Mouse (Mus musculus): ENCODE data around the gene Tmem92. TPM values are rescaled to one million over a fixed set of nuclear protein-coding genes. Genes with fewer than 3 reads are reported as not detected.
"Not testable (repeated sequence)": the region's sequence is repeated elsewhere in the genome, so short reads cannot be mapped to it uniquely, and the experiment has no call there.

The Tmem92 gene
- polyA plus RNA-seq (2015; fragmentation: Nextera tagmentation; extraction: Ambion mirVana) = not detected in 2 replicates

GRCm38 (mm10) chr11:94782603-94783002, at the start of gene Tmem92:
TSS of gene Tmem92 (minus strand) at chr11:94782703.
- H3K4me1 ChIP-seq = no peaks in the 10 kb centered on the region
- H3K9me3 ChIP-seq = no peaks in the 10 kb centered on the region
- H3K4me3 ChIP-seq = no peak within 1 kb of the TSS
- H3K27me3 ChIP-seq = no peaks in the 10 kb centered on the region
- no peak within 1 kb of the TSS for H3K27ac ChIP-seq
- H3K4me2 ChIP-seq = no peak within 1 kb of the TSS
- no peak within 1 kb of the TSS for H3K9ac ChIP-seq
- ATAC-seq (ENCODE audit: insufficient number of reproducible peaks, low FRiP score, low TSS enrichment, low read depth) = no peak
- no peaks in the 10 kb centered on the region for H3K36me3 ChIP-seq

- Histone ChIP-seq H3K27ac (no peak overlapping the region), H3K4me1 (no peaks in the 10 kb centered on the region), H3K4me3 (no peak overlapping the region), H3K9me3 (no peaks in the 10 kb centered on the region), H3K36me3 (no peaks in the 10 kb centered on the region), H3K4me2 (no peak overlapping the region), H3K9ac (no peak overlapping the region), H3K27me3 (no peaks in the 10 kb centered on the region)
- WGBS = 69% methylated on average over 3 of the region's 3 CpGs
- no peak for ATAC-seq (ENCODE audit: insufficient number of reproducible peaks, low FRiP score, low TSS enrichment, low read depth)
These were observed 46.5 kb upstream of the Tmem92 start for GRCm38 (mm10) chr11:94828966-94829365.

- ATAC-seq (ENCODE audit: insufficient number of reproducible peaks, low FRiP score, low TSS enrichment, low read depth) = not testable (repeated sequence)
These were observed 36.9 kb upstream of the Tmem92 start for GRCm38 (mm10) chr11:94819427-94819826.

GRCm38 (mm10) chr11:94818946-94819345, 36.4 kb upstream of the Tmem92 start:
- H3K36me3 ChIP-seq; H3K4me2 ChIP-seq; H3K9me3 ChIP-seq; H3K27ac ChIP-seq; ATAC-seq (ENCODE audit: insufficient number of reproducible peaks, low FRiP score, low TSS enrichment, low read depth); H3K4me1 ChIP-seq; H3K4me3 ChIP-seq; H3K27me3 ChIP-seq; H3K9ac ChIP-seq: not testable (repeated sequence)

More at GRCm38 (mm10) chr11:94819427-94819826, 36.9 kb upstream of the Tmem92 start:
- H3K36me3 ChIP-seq, H3K4me3 ChIP-seq, H3K27ac ChIP-seq, H3K27me3 ChIP-seq, H3K4me2 ChIP-seq, H3K9ac ChIP-seq, H3K9me3 ChIP-seq, H3K4me1 ChIP-seq: not testable (repeated sequence)

GRCm38 (mm10) chr11:94811537-94811936, 29.0 kb upstream of the Tmem92 start:
- H3K4me1 ChIP-seq; H3K4me3 ChIP-seq; H3K4me2 ChIP-seq; H3K36me3 ChIP-seq; H3K27me3 ChIP-seq; H3K9me3 ChIP-seq; H3K9ac ChIP-seq; H3K27ac ChIP-seq; ATAC-seq (ENCODE audit: insufficient number of reproducible peaks, low FRiP score, low TSS enrichment, low read depth): not testable (repeated sequence)
- 59% methylated on average over 2 of the region's 3 CpGs for WGBS

GRCm38 (mm10) chr11:94791700-94792099, 9.2 kb upstream of the Tmem92 start:
- Histone ChIP-seq H3K27me3 (no peaks in the 10 kb centered on the region), H3K27ac (no peak overlapping the region), H3K4me2 (no peak overlapping the region), H3K9me3 (no peaks in the 10 kb centered on the region), H3K4me3 (no peak overlapping the region), H3K4me1 (no peaks in the 10 kb centered on the region), H3K36me3 (no peaks in the 10 kb centered on the region), H3K9ac (no peak overlapping the region)
- no peak for ATAC-seq (ENCODE audit: insufficient number of reproducible peaks, low FRiP score, low TSS enrichment, low read depth)

- WGBS = 4% methylated on average over 2 of the region's 2 CpGs
- no peak overlapping the region for H3K4me3 ChIP-seq
- no peaks in the 10 kb centered on the region for H3K27me3 ChIP-seq
- H3K27ac ChIP-seq = no peak overlapping the region
- H3K9me3 ChIP-seq = no peaks in the 10 kb centered on the region
- H3K36me3 ChIP-seq = no peaks in the 10 kb centered on the region
- no peak for ATAC-seq (ENCODE audit: insufficient number of reproducible peaks, low FRiP score, low TSS enrichment, low read depth)
- no peaks in the 10 kb centered on the region for H3K4me1 ChIP-seq
- no peak overlapping the region for H3K9ac ChIP-seq
- no peak overlapping the region for H3K4me2 ChIP-seq
These were observed 2.7 kb upstream of the Tmem92 start for GRCm38 (mm10) chr11:94785247-94785646.

GRCm38 (mm10) chr11:94774887-94775497, 7.5 kb downstream of the Tmem92 start:
- Histone ChIP-seq H3K4me2 (no peak overlapping the region), H3K9ac (no peak overlapping the region), H3K4me1 (no peaks in the 10 kb centered on the region), H3K9me3 (no peaks in the 10 kb centered on the region), H3K4me3 (no peak overlapping the region), H3K27me3 (no peaks in the 10 kb centered on the region), H3K27ac (no peak overlapping the region), H3K36me3 (no peaks in the 10 kb centered on the region)
- no peak for ATAC-seq (ENCODE audit: insufficient number of reproducible peaks, low FRiP score, low TSS enrichment, low read depth)
- 84% methylated on average over 5 of the region's 5 CpGs for WGBS

- no peak for ATAC-seq (ENCODE audit: insufficient number of reproducible peaks, low FRiP score, low TSS enrichment, low read depth)
- no peak overlapping the region for H3K4me3 ChIP-seq
- no peaks in the 10 kb centered on the region for H3K9me3 ChIP-seq
- no peaks in the 10 kb centered on the region for H3K36me3 ChIP-seq
- no peaks in the 10 kb centered on the region for H3K4me1 ChIP-seq
- 77% methylated on average over 1 of the region's 1 CpGs for WGBS
- no peak overlapping the region for H3K9ac ChIP-seq
- H3K27me3 ChIP-seq = no peaks in the 10 kb centered on the region
- H3K4me2 ChIP-seq = no peak overlapping the region
- no peak overlapping the region for H3K27ac ChIP-seq
These were observed 8.7 kb downstream of the Tmem92 start for GRCm38 (mm10) chr11:94773851-94774250.

- Histone ChIP-seq H3K36me3 (no peaks in the 10 kb centered on the region), H3K9ac (no peak overlapping the region), H3K4me2 (no peak overlapping the region), H3K27ac (no peak overlapping the region), H3K9me3 (no peaks in the 10 kb centered on the region), H3K27me3 (no peaks in the 10 kb centered on the region), H3K4me3 (no peak overlapping the region), H3K4me1 (no peaks in the 10 kb centered on the region)
- ATAC-seq (ENCODE audit: insufficient number of reproducible peaks, low FRiP score, low TSS enrichment, low read depth) = no peak
- WGBS = 47% methylated on average over 3 of the region's 3 CpGs
These were observed 10.0 kb downstream of the Tmem92 start for GRCm38 (mm10) chr11:94772363-94773055.

GRCm38 (mm10) chr11:94767241-94767640, 15.3 kb downstream of the Tmem92 start:
- 97% methylated on average over 2 of the region's 2 CpGs for WGBS
- Histone ChIP-seq H3K27ac (no peak overlapping the region), H3K36me3 (no peaks in the 10 kb centered on the region), H3K4me3 (no peak overlapping the region), H3K9me3 (no peaks in the 10 kb centered on the region), H3K27me3 (no peaks in the 10 kb centered on the region), H3K4me2 (no peak overlapping the region), H3K9ac (no peak overlapping the region), H3K4me1 (no peaks in the 10 kb centered on the region)
- ATAC-seq (ENCODE audit: insufficient number of reproducible peaks, low FRiP score, low TSS enrichment, low read depth) = no peak

GRCm38 (mm10) chr11:94762775-94763174, 19.7 kb downstream of the Tmem92 start:
- Histone ChIP-seq H3K27ac (no peak overlapping the region), H3K4me2 (no peak overlapping the region), H3K4me3 (no peak overlapping the region), H3K9me3 (no peaks in the 10 kb centered on the region), H3K4me1 (peaks cover 5% of the 10 kb centered on the region), H3K9ac (no peak overlapping the region), H3K36me3 (no peaks in the 10 kb centered on the region), H3K27me3 (no peaks in the 10 kb centered on the region)
- 35% methylated on average over 6 of the region's 6 CpGs for whole genome bisulfite sequencing
- no peak for ATAC-seq (ENCODE audit: insufficient number of reproducible peaks, low FRiP score, low TSS enrichment, low read depth)

- Histone ChIP-seq H3K27ac (no peak overlapping the region), H3K9me3 (no peaks in the 10 kb centered on the region), H3K36me3 (no peaks in the 10 kb centered on the region), H3K9ac (no peak overlapping the region), H3K4me2 (no peak overlapping the region), H3K4me3 (no peak overlapping the region), H3K27me3 (no peaks in the 10 kb centered on the region), H3K4me1 (peaks cover 5% of the 10 kb centered on the region)
- WGBS = 87% methylated on average over 1 of the region's 1 CpGs
- no peak for ATAC-seq (ENCODE audit: insufficient number of reproducible peaks, low FRiP score, low TSS enrichment, low read depth)
These were observed 20.2 kb downstream of the Tmem92 start for GRCm38 (mm10) chr11:94762281-94762680.

Measured in limb, embryonic 15.5 days (tissue).